Mouse (Mus musculus) MEL (cell line): ENCODE data around the gene Arl15.

Experiments used
- CTCF ChIP-seq, 3 experiments: IDR thresholded peaks in 2 of 3; conservative IDR thresholded peaks in 1 of 3; 2 replicates each; pipeline ENCODE4 v1.5.1; 2011 to 2012; ENCODE audit warnings: low read length in 3 of 3, low read depth in 2 of 3, mild to moderate bottlenecking in 2 of 3, improper control_type of control experiment in 1 of 3, inconsistent platforms in 1 of 3, mixed read lengths in 1 of 3, moderate library complexity in 1 of 3; ENCODE audit not compliant: control insufficient read depth in 1 of 3, insufficient read depth in 1 of 3, poor library complexity in 1 of 3, severe bottlenecking in 1 of 3
- EP300 ChIP-seq, 2 experiments: IDR thresholded peaks; 2 replicates each; pipeline ENCODE4 v1.6.1; 2011; ENCODE audit warnings: improper control_type of control experiment in 2 of 2, low read length in 2 of 2, low read depth in 1 of 2, mild to moderate bottlenecking in 1 of 2
- GABPA ChIP-seq: IDR thresholded peaks from 2 replicates; pipeline ENCODE4 v1.6.1; 2012; ENCODE audit warnings: low read depth, mild to moderate bottlenecking, inconsistent platforms, low read length, improper control_type of control experiment, moderate library complexity
- GATA1 ChIP-seq: IDR thresholded peaks from 2 replicates; pipeline ENCODE4 v1.6.1; 2011; ENCODE audit warnings: low read depth, low read length, improper control_type of control experiment
- JUND ChIP-seq: IDR thresholded peaks from 2 replicates; pipeline ENCODE4 v1.6.1; 2011; ENCODE audit warnings: low read depth, mild to moderate bottlenecking, improper control_type of control experiment, low read length
- MAX ChIP-seq: IDR thresholded peaks from 2 replicates; pipeline ENCODE4 v1.6.1; 2011; ENCODE audit warnings: low read length, improper control_type of control experiment
- MEF2A ChIP-seq: IDR thresholded peaks from 2 replicates; pipeline ENCODE4 v1.6.1; 2014; ENCODE audit warnings: low read depth, mild to moderate bottlenecking, inconsistent platforms, low read length, improper control_type of control experiment; ENCODE audit not compliant: poor library complexity, insufficient replicate concordance, severe bottlenecking; ENCODE audit errors: extremely low read depth
- MXI1 ChIP-seq: IDR thresholded peaks from 2 replicates; pipeline ENCODE4 v1.6.1; 2011; ENCODE audit warnings: mild to moderate bottlenecking, low read depth, low read length, improper control_type of control experiment
- POLR2A ChIP-seq, 2 experiments: IDR thresholded peaks; 2 replicates each; pipeline ENCODE4 v1.6.1; 2011 to 2012; ENCODE audit warnings: low read length in 2 of 2, mild to moderate bottlenecking in 2 of 2, control low read depth in 1 of 2, improper control_type of control experiment in 1 of 2, low read depth in 1 of 2, moderate library complexity in 1 of 2; ENCODE audit not compliant: control insufficient read depth in 1 of 2, insufficient read depth in 1 of 2, poor library complexity in 1 of 2
- UBTF ChIP-seq: IDR thresholded peaks from 2 replicates; pipeline ENCODE4 v1.6.1; 2012; ENCODE audit warnings: low read depth, mild to moderate bottlenecking, inconsistent platforms, low read length, improper control_type of control experiment, moderate library complexity, borderline replicate concordance; ENCODE audit not compliant: insufficient read depth
- ZC3H11A ChIP-seq: IDR thresholded peaks from 2 replicates; pipeline ENCODE4 v1.6.1; 2012; ENCODE audit warnings: low read depth, mild to moderate bottlenecking, inconsistent platforms, low read length, improper control_type of control experiment
- ZMIZ1 ChIP-seq: IDR thresholded peaks from 2 replicates; pipeline ENCODE4 v1.6.1; 2012; ENCODE audit warnings: low read depth, mild to moderate bottlenecking, inconsistent platforms, low read length, improper control_type of control experiment, moderate library complexity

DNA sequence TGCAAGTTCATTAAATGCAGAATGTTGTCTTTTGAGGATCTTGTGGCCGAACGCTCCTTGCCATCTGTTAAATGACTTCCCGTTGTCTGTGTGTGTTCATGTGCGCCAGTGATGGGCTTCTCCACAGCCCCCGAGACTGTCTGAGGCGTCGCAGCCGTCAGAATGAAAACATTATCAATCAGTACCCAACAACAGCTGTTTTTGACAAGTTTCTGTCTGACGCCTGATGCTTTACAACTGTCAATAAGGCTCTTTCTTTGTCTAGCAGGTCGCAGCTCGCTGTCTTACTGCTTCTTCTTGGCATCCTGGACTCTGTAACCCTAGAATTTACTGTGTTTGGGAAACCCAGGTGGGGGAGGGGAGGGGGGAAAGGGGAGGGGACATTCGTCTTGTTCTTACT, 362.4 kb downstream of the Arl15 start:
- TF ChIP-seq CTCF (IDR thresholded peaks at IDR 0.05 in 2 of 3, conservative IDR thresholded peaks at IDR 0.05 in 1 of 3; ENCODE audit: control insufficient read depth in 1 of 3, insufficient read depth in 1 of 3, low read depth in 2 of 3, low read length in 3 of 3, poor library complexity in 1 of 3, severe bottlenecking in 1 of 3) (no peak), MXI1 (no peak), JUND (no peak), UBTF (no peak), MEF2A (no peak), GABPA (no peak), ZC3H11A (no peak), POLR2A (IDR thresholded peaks at IDR 0.05; ENCODE audit: control insufficient read depth in 1 of 2, insufficient read depth in 1 of 2, low read depth in 1 of 2, low read length in 2 of 2, poor library complexity in 1 of 2) (no peak), ZMIZ1 (no peak), MAX (no peak), EP300 (IDR thresholded peaks at IDR 0.05; ENCODE audit: low read depth in 1 of 2, low read length in 2 of 2) (no peak), GATA1 (no peak)
